Mouse (Mus musculus) testis, adult 2 months (tissue): Measurements from ENCODE around the gene Cpne5.

Source experiments
- CTCF ChIP-seq: fragments of 200-500 bp; IDR thresholded peaks from 2 replicates; pipeline ENCODE4 v1.5.1; 2012; ENCODE audit warnings: low read depth, mild to moderate bottlenecking, inconsistent platforms, low read length, moderate library complexity; ENCODE audit not compliant: control insufficient read depth, insufficient read depth, insufficient replicate concordance
- POLR2A ChIP-seq: fragments of 200-500 bp; IDR thresholded peaks from 2 replicates; pipeline ENCODE4 v1.6.1; 2012; ENCODE audit warnings: low read depth, mild to moderate bottlenecking, inconsistent platforms, low read length, moderate library complexity; ENCODE audit not compliant: control insufficient read depth

DNA sequence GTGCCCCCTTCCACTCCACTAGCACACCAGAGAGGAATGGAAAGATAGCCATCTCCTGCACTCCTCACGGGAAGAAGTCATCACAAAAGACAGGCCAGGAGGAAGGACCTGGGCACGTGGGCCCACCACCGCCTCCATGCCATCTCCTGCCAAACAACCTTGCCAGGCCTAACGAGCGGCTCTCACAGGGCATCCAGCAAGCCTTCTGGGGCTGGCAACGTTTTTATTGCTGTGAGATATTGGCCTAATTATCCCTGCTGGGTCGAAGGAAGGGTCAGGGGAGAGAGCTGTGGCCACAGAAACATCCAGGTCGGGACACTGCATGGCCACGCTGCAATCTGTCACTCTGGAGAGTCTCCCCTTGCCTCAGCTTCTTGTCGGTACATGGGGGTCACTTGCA lies 6.9 kb downstream of the Cpne5 start:
- TF ChIP-seq CTCF (no peak), POLR2A (no peak)
